ENCODE assay signal across 24 mouse cellular contexts in the genomic region with DNA sequence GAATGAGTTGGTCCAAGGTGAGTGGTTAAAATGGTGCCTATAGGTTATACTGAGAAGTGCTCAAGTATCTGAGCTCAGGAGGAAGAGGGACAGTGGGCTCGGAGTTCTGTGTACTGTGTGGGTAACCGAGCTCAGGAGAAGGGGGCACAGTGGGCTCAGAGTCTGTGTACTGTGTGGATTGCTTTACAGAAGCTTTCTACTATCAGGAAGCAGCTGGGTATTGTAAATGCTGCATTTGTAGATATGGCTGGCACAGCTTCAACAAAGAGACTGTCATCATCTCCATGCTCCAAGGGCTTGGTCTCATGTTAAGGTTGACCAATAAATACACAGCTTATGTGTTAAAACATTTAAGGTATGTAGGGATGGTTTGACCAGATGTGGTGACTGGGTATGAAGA. TPM values are rescaled to one million over a fixed set of nuclear protein-coding genes. Genes with fewer than 3 reads are reported as not detected.
A peak's percentile ranks its signal among the peaks of the same experiment; 100 is the strongest.
DNase-seq lines count a peak whose midpoint lies in the region; ATAC-seq and TF ChIP-seq lines count a peak whose summit lies in the region.
"Had no signal": no experiment of that assay in that cellular context is flagged by ENCODE, and none has a peak within 500 bp of the region (broad histone marks: within the 10 kb centered on the region; RNA-seq: fewer than 3 reads in every experiment).

No protein-coding gene starts in this region.

- H3K4me2 ChIP-seq in lung, postnatal 0 days (replicated peaks; ENCODE audit: low read depth, low read length) = no peak overlapping the region
- H3K4me2 ChIP-seq: embryonic facial prominence, embryonic 12.5 days; forebrain, embryonic 13.5 days; forebrain, embryonic 15.5 days had no signal

- TF ChIP-seq EP300 in lung, postnatal 0 days (IDR thresholded peaks at IDR 0.05) = no peak
- no peak for TF ChIP-seq EP300 in MEL (IDR thresholded peaks at IDR 0.05; ENCODE audit: low read depth in 1 of 2, low read length in 2 of 2)

- no peak for TF ChIP-seq CTCF in lung, postnatal 0 days (IDR thresholded peaks at IDR 0.05)
- no peak for TF ChIP-seq CTCF in MEL (IDR thresholded peaks at IDR 0.05 in 2 of 3, conservative IDR thresholded peaks at IDR 0.05 in 1 of 3; ENCODE audit: control insufficient read depth in 1 of 3, insufficient read depth in 1 of 3, low read depth in 2 of 3, low read length in 3 of 3, poor library complexity in 1 of 3, severe bottlenecking in 1 of 3)

- no peaks in the 10 kb centered on the region for H3K4me1 ChIP-seq in lung, postnatal 0 days (ENCODE audit: insufficient read depth, low read depth, low read length)
- no peaks in the 10 kb centered on the region for H3K4me1 ChIP-seq in MEL (ENCODE audit: control insufficient read depth in 1 of 2, insufficient read depth in 2 of 2, low read length in 2 of 2)

- H3K36me3 ChIP-seq in lung, postnatal 0 days (ENCODE audit: insufficient read depth, low read length) = no peaks in the 10 kb centered on the region
- peaks cover 2 to 15% of the 10 kb centered on the region in 2 experiments; a peak in 3 of 4 replicates for H3K36me3 ChIP-seq in MEL (ENCODE audit: control insufficient read depth in 1 of 2, insufficient read depth in 2 of 2, low read length in 2 of 2)

- H3K9me3 ChIP-seq in lung, postnatal 0 days (ENCODE audit: low read length) = no peaks in the 10 kb centered on the region
- H3K9me3 ChIP-seq in MEL (replicated peaks; ENCODE audit: insufficient read depth, low read length) = no peaks in the 10 kb centered on the region
- H3K9me3 ChIP-seq: embryonic facial prominence, embryonic 10.5 days; embryonic facial prominence, embryonic 12.5 days; forebrain, embryonic 13.5 days; forebrain, embryonic 15.5 days had no signal

- TF ChIP-seq POLR2A in MEL (IDR thresholded peaks at IDR 0.05; ENCODE audit: control insufficient read depth in 1 of 2, insufficient read depth in 1 of 2, low read depth in 1 of 2, low read length in 2 of 2, poor library complexity in 1 of 2) = no peak

- no peak for TF ChIP-seq RAD21 in MEL (IDR thresholded peaks at IDR 0.05; ENCODE audit: low read depth, low read length)

- no peak overlapping the region for H3K9ac ChIP-seq in lung, postnatal 0 days (replicated peaks; ENCODE audit: low read depth)
- H3K9ac ChIP-seq in MEL (ENCODE audit: control insufficient read depth, low read depth, low read length, poor library complexity, severe bottlenecking) = no peak overlapping the region
- H3K9ac ChIP-seq: embryonic facial prominence, embryonic 12.5 days; forebrain, embryonic 13.5 days; forebrain, embryonic 15.5 days; forebrain, postnatal 0 days had no signal

- no peak overlapping the region for H3K4me3 ChIP-seq in lung, postnatal 0 days (ENCODE audit: low read depth, low read length)
- no peak overlapping the region for H3K4me3 ChIP-seq in MEL (ENCODE audit: control insufficient read depth in 1 of 2, insufficient read depth in 1 of 2, low read depth in 2 of 2, low read length in 2 of 2)
- H3K4me3 ChIP-seq: embryonic facial prominence, embryonic 10.5 days; embryonic facial prominence, embryonic 12.5 days; forebrain, embryonic 13.5 days; forebrain, embryonic 15.5 days had no signal

- H3K27ac ChIP-seq in lung, postnatal 0 days (ENCODE audit: low read length) = no peak overlapping the region
- H3K27ac ChIP-seq in MEL (ENCODE audit: control insufficient read depth, low read depth, low read length) = no peak overlapping the region
- H3K27ac ChIP-seq: embryonic facial prominence, embryonic 10.5 days; embryonic facial prominence, embryonic 12.5 days; forebrain, embryonic 13.5 days; forebrain, embryonic 15.5 days had no signal

- H3K27me3 ChIP-seq in lung, postnatal 0 days (replicated peaks; ENCODE audit: insufficient read depth, low read length) = no peaks in the 10 kb centered on the region
- H3K27me3 ChIP-seq in MEL (ENCODE audit: control insufficient read depth in 1 of 2, insufficient read depth in 2 of 2, low read length in 2 of 2) = no peaks in the 10 kb centered on the region
- H3K27me3 ChIP-seq: embryonic facial prominence, embryonic 12.5 days; forebrain, embryonic 13.5 days; forebrain, embryonic 15.5 days; Patski had no signal

- peak; percentile 21 for DNase-seq in lung, postnatal 0 days (ENCODE audit: low spot score)
- no peak for DNase-seq in lung, postnatal 10 days
- no peak for DNase-seq in MEL (ENCODE audit: low read depth, low spot score)
- no peak for DNase-seq in spleen, postnatal 10 days (ENCODE audit: low spot score in 2 of 2)
- no peak for DNase-seq in urinary bladder, postnatal 25 days (ENCODE audit: low spot score)
- DNase-seq: adrenal gland, adult 8-10 months; adrenal gland, postnatal 14 days; adrenal gland, postnatal 36 days; B cell, adult 2 months; cerebellum, adult 11-12 months; cerebellum, adult 2 months; cerebellum, adult 9-10 months; cerebellum, postnatal 10 days; cerebellum, postnatal 25 days; forebrain, postnatal 0 days had no signal

- WGBS in lung, postnatal 0 days = 89% methylated on average over 2 of the region's 2 CpGs

- peaks cover 10% of the 10 kb centered on the region for H3K79me2 ChIP-seq in MEL (ENCODE audit: control insufficient read depth, insufficient read depth, low read length, poor library complexity)

- ATAC-seq in lung, postnatal 0 days = no peak
- peak; percentile 83 for ATAC-seq in megakaryocyte-erythroid progenitor cell, adult 5-6 weeks (replicated peaks; ENCODE audit: low FRiP score, low TSS enrichment, poor library complexity, severe bottlenecking)
- ATAC-seq: activated CD4-positive, CD25-positive, alpha-beta regulatory T cell, adult 4 months; forebrain, embryonic 13.5 days; forebrain, embryonic 15.5 days; forebrain, postnatal 0 days; Patski had no signal

TF ChIP-seq in MEL, 35 proteins besides CTCF, POLR2A, EP300 and RAD21:
- TF ChIP-seq MYB (IDR thresholded peaks at IDR 0.05; ENCODE audit: low read depth, low read length) (no peak), TAL1 (IDR thresholded peaks at IDR 0.05; ENCODE audit: low read length) (peak; percentile 13; the same call in 1 of the 2 replicates), ETS1 (IDR thresholded peaks at IDR 0.05; ENCODE audit: low read depth, low read length) (no peak), CHD2 (IDR thresholded peaks at IDR 0.05; ENCODE audit: low read length) (no peak), MAZ (IDR thresholded peaks at IDR 0.05; ENCODE audit: low read depth, low read length) (no peak)

RNA-seq across cellular contexts. Expression of a gene that starts 6.7 kb away (rescaled TPM):
- 2.5 and 2.9 TPM in 2 replicates for polyA plus RNA-seq in lung, postnatal 0 days (2015; fragmentation: Nextera tagmentation; extraction: Ambion mirVana)
- total RNA-seq in MEL (2012; rRNA removed) = 5.0 and 6.7 TPM in 2 replicates
- polyA plus RNA-seq in MEL (2012; ENCODE audit: insufficient read depth in 1 of 2, insufficient read length in 2 of 2, low read depth in 1 of 2, low replicate concordance in 2 of 2, missing spikeins in 1 of 2) = 1 to 10 TPM in 1 of 2 experiments, not detected in 1; 2.9 TPM
- 5.0 and 5.2 TPM in 2 replicates for total RNA-seq in megakaryocyte-erythroid progenitor cell, adult 5-6 weeks (2014; fragmentation: Nextera tagmentation)
- total RNA-seq in megakaryocyte-erythroid progenitor cell, adult 5-6 weeks (2017) = 4.4 and 7.2 TPM in 2 replicates

RNA-seq across cellular contexts. Expression of a gene that starts 6.7 kb away (rescaled TPM):
- polyA plus RNA-seq in lung, postnatal 0 days (2015; fragmentation: Nextera tagmentation; extraction: Ambion mirVana) = 0.11 TPM in 1 of 2 replicates, not detected in the other
- total RNA-seq in MEL (2012; rRNA removed) = not detected in 2 replicates
- polyA plus RNA-seq in MEL (2012; ENCODE audit: insufficient read depth in 1 of 2, insufficient read length in 2 of 2, low read depth in 1 of 2, low replicate concordance in 2 of 2, missing spikeins in 1 of 2) = not detected
- not detected in 2 replicates for total RNA-seq in megakaryocyte-erythroid progenitor cell, adult 5-6 weeks (2014; fragmentation: Nextera tagmentation)
- not detected in 2 replicates for total RNA-seq in megakaryocyte-erythroid progenitor cell, adult 5-6 weeks (2017)
- total RNA-seq: adrenal gland, adult 18-20 months; adrenal gland, adult 8-10 months; adrenal gland, postnatal 14 days; adrenal gland, postnatal 36 days; ES-E14; forebrain, postnatal 0 days had no signal
- polyA plus RNA-seq: activated CD4-positive, CD25-positive, alpha-beta regulatory T cell, adult 4 months; embryonic facial prominence, embryonic 10.5 days had no signal

RNA-seq across cellular contexts. Expression of a gene that starts 6.7 kb away (rescaled TPM):
- 69.0 and 77.3 TPM in 2 replicates for polyA plus RNA-seq in lung, postnatal 0 days (2015; fragmentation: Nextera tagmentation; extraction: Ambion mirVana)
- 37.4 and 40.8 TPM in 2 replicates for total RNA-seq in MEL (2012; rRNA removed)
- polyA plus RNA-seq in MEL (2012; ENCODE audit: insufficient read depth in 1 of 2, insufficient read length in 2 of 2, low read depth in 1 of 2, low replicate concordance in 2 of 2, missing spikeins in 1 of 2) = 10 to 100 TPM in 1 of 2 experiments, not detected in 1; 71.0 TPM
- total RNA-seq in megakaryocyte-erythroid progenitor cell, adult 5-6 weeks (2014; fragmentation: Nextera tagmentation) = 36.9 and 49.2 TPM in 2 replicates
- total RNA-seq in megakaryocyte-erythroid progenitor cell, adult 5-6 weeks (2017) = 30.0 and 49.8 TPM in 2 replicates
